Mouse (Mus musculus) G1E (cell line): ENCODE results near the gene Creb3l2.

Experiments
- CTCF ChIP-seq: IDR thresholded peaks from 2 replicates; pipeline ENCODE4 v1.5.1; 2012; ENCODE audit warnings: low read depth, low read length, inconsistent platforms, mixed read lengths
- GATA1 ChIP-seq: IDR thresholded peaks from 2 replicates; pipeline ENCODE4 v1.6.1; 2012; ENCODE audit warnings: borderline replicate concordance, low read length, inconsistent platforms, mixed read lengths
- GATA2 ChIP-seq: IDR thresholded peaks from 2 replicates; pipeline ENCODE4 v1.6.1; 2012; ENCODE audit warnings: low read depth, low read length, inconsistent platforms, borderline replicate concordance
- POLR2AphosphoS5 ChIP-seq: IDR thresholded peaks from 2 replicates; pipeline ENCODE4 v1.6.1; 2012; ENCODE audit warnings: low read depth, low read length, inconsistent platforms; ENCODE audit not compliant: insufficient replicate concordance
- TAL1 ChIP-seq: conservative IDR thresholded peaks from 2 replicates; pipeline ENCODE4 v1.6.1; 2012; ENCODE audit warnings: low read depth, low read length, inconsistent platforms, mixed read lengths

GRCm38 (mm10) chr6:37300492-37300891 is 141.5 kb downstream of the Creb3l2 start:
- no peak for TF ChIP-seq POLR2AphosphoS5
- TF ChIP-seq CTCF: no peak
- TF ChIP-seq GATA1: no peak
- TF ChIP-seq GATA2: no peak
- TF ChIP-seq TAL1: no peak
